Mouse (Mus musculus): ENCODE results near the gene Tmem9b. TPM values are rescaled to one million over a fixed set of nuclear protein-coding genes. Genes with fewer than 3 reads are reported as not detected.

Gene Tmem9b
- polyA plus RNA-seq, 1 experiment from 2014 or later, result 38.4 TPM

GRCm38 (mm10) chr7:109783281-109783680 is 30.6 kb upstream of the Tmem9b start:
- no peak for DNase-seq (ENCODE audit: low spot score)
- Histone ChIP-seq H3K27me3 (ENCODE audit: control insufficient read depth, insufficient read depth, low read length) (peaks cover 21% of the 10 kb centered on the region), H3K9me3 (replicated peaks; ENCODE audit: control insufficient read depth, low read length) (no peaks in the 10 kb centered on the region), H3K4me3 (ENCODE audit: low read depth, low read length) (no peak overlapping the region), H3K36me3 (replicated peaks; ENCODE audit: control insufficient read depth, insufficient read depth, low read depth, low read length) (no peaks in the 10 kb centered on the region), H3K27ac (replicated peaks; ENCODE audit: low read depth, low read length) (no peak overlapping the region), H3K4me2 (ENCODE audit: low read depth, low read length) (no peak overlapping the region), H3K9ac (replicated peaks; ENCODE audit: low read length) (no peak overlapping the region), H3K4me1 (ENCODE audit: control insufficient read depth, insufficient read depth, low read length) (peaks cover 2% of the 10 kb centered on the region)
- ATAC-seq (replicated peaks; ENCODE audit: insufficient number of reproducible peaks, low FRiP score, low TSS enrichment, low read depth), result no peak
- WGBS, result 47% methylated on average over 7 of the region's 7 CpGs

GRCm38 (mm10) chr7:109781470-109782203 is 29.0 kb upstream of the Tmem9b start, which contains the start of gene Nrip3:
Gene Nrip3 (minus strand): TSS chr7:109782025.
- DNase-seq (ENCODE audit: low spot score) (peak; percentile 84), ATAC-seq (replicated peaks; ENCODE audit: insufficient number of reproducible peaks, low FRiP score, low TSS enrichment, low read depth) (peak; percentile 87)
- peaks cover 21% of the 10 kb centered on the region for H3K27me3 ChIP-seq (ENCODE audit: control insufficient read depth, insufficient read depth, low read length)
- peak within 1 kb of the TSS; percentile 94 for H3K4me2 ChIP-seq (ENCODE audit: low read depth, low read length)
- WGBS, result 2% methylated on average over 50 of the region's 52 CpGs
- H3K4me1 ChIP-seq (ENCODE audit: control insufficient read depth, insufficient read depth, low read length), result peaks cover 2% of the 10 kb centered on the region
- H3K9me3 ChIP-seq (replicated peaks; ENCODE audit: control insufficient read depth, low read length), result no peaks in the 10 kb centered on the region
- no peak within 1 kb of the TSS for H3K27ac ChIP-seq (replicated peaks; ENCODE audit: low read depth, low read length)
- no peak within 1 kb of the TSS for H3K9ac ChIP-seq (replicated peaks; ENCODE audit: low read length)
- H3K4me3 ChIP-seq (ENCODE audit: low read depth, low read length), result peak within 1 kb of the TSS; percentile 43
- H3K36me3 ChIP-seq (replicated peaks; ENCODE audit: control insufficient read depth, insufficient read depth, low read depth, low read length), result no peaks in the 10 kb centered on the region

GRCm38 (mm10) chr7:109781087-109781469 is 28.4 kb upstream of the Tmem9b start:
- DNase-seq (ENCODE audit: low spot score) (no peak), ATAC-seq (replicated peaks; ENCODE audit: insufficient number of reproducible peaks, low FRiP score, low TSS enrichment, low read depth) (peak; percentile 61)
- Histone ChIP-seq H3K36me3 (replicated peaks; ENCODE audit: control insufficient read depth, insufficient read depth, low read depth, low read length) (no peaks in the 10 kb centered on the region), H3K27ac (replicated peaks; ENCODE audit: low read depth, low read length) (no peak overlapping the region), H3K9ac (replicated peaks; ENCODE audit: low read length) (no peak overlapping the region), H3K4me3 (ENCODE audit: low read depth, low read length) (peak overlapping the region; percentile 43), H3K4me1 (ENCODE audit: control insufficient read depth, insufficient read depth, low read length) (peaks cover 2% of the 10 kb centered on the region), H3K27me3 (ENCODE audit: control insufficient read depth, insufficient read depth, low read length) (peaks cover 21% of the 10 kb centered on the region), H3K4me2 (ENCODE audit: low read depth, low read length) (peak overlapping the region; percentile 94), H3K9me3 (replicated peaks; ENCODE audit: control insufficient read depth, low read length) (no peaks in the 10 kb centered on the region)
- 2% methylated on average over 24 of the region's 24 CpGs for WGBS

- no peak overlapping the region for H3K4me2 ChIP-seq (ENCODE audit: low read depth, low read length)
- no peaks in the 10 kb centered on the region for H3K9me3 ChIP-seq (replicated peaks; ENCODE audit: control insufficient read depth, low read length)
- H3K27me3 ChIP-seq (ENCODE audit: control insufficient read depth, insufficient read depth, low read length), result no peaks in the 10 kb centered on the region
- H3K4me1 ChIP-seq (ENCODE audit: control insufficient read depth, insufficient read depth, low read length), result no peaks in the 10 kb centered on the region
- no peaks in the 10 kb centered on the region for H3K36me3 ChIP-seq (replicated peaks; ENCODE audit: control insufficient read depth, insufficient read depth, low read depth, low read length)
- DNase-seq (ENCODE audit: low spot score), result no peak
- no peak overlapping the region for H3K27ac ChIP-seq (replicated peaks; ENCODE audit: low read depth, low read length)
- no peak overlapping the region for H3K4me3 ChIP-seq (ENCODE audit: low read depth, low read length)
- no peak overlapping the region for H3K9ac ChIP-seq (replicated peaks; ENCODE audit: low read length)
- ATAC-seq (replicated peaks; ENCODE audit: insufficient number of reproducible peaks, low FRiP score, low TSS enrichment, low read depth), result no peak
Observed at GRCm38 (mm10) chr7:109772251-109772650, 19.6 kb upstream of the Tmem9b start.

GRCm38 (mm10) chr7:109768699-109769383 is 16.2 kb upstream of the Tmem9b start:
- DNase-seq (ENCODE audit: low spot score), result no peak
- H3K27ac ChIP-seq (replicated peaks; ENCODE audit: low read depth, low read length), result no peak overlapping the region
- no peak overlapping the region for H3K9ac ChIP-seq (replicated peaks; ENCODE audit: low read length)
- H3K27me3 ChIP-seq (ENCODE audit: control insufficient read depth, insufficient read depth, low read length), result no peaks in the 10 kb centered on the region
- no peaks in the 10 kb centered on the region for H3K36me3 ChIP-seq (replicated peaks; ENCODE audit: control insufficient read depth, insufficient read depth, low read depth, low read length)
- no peaks in the 10 kb centered on the region for H3K9me3 ChIP-seq (replicated peaks; ENCODE audit: control insufficient read depth, low read length)
- 50% methylated on average over 2 of the region's 2 CpGs for WGBS
- no peak for ATAC-seq (replicated peaks; ENCODE audit: insufficient number of reproducible peaks, low FRiP score, low TSS enrichment, low read depth)
- H3K4me1 ChIP-seq (ENCODE audit: control insufficient read depth, insufficient read depth, low read length), result no peaks in the 10 kb centered on the region
- no peak overlapping the region for H3K4me2 ChIP-seq (ENCODE audit: low read depth, low read length)
- H3K4me3 ChIP-seq (ENCODE audit: low read depth, low read length), result no peak overlapping the region

- ATAC-seq (replicated peaks; ENCODE audit: insufficient number of reproducible peaks, low FRiP score, low TSS enrichment, low read depth) (no peak), DNase-seq (ENCODE audit: low spot score) (no peak)
- Histone ChIP-seq H3K27me3 (ENCODE audit: control insufficient read depth, insufficient read depth, low read length) (no peaks in the 10 kb centered on the region), H3K9me3 (replicated peaks; ENCODE audit: control insufficient read depth, low read length) (no peaks in the 10 kb centered on the region), H3K4me1 (ENCODE audit: control insufficient read depth, insufficient read depth, low read length) (no peaks in the 10 kb centered on the region), H3K27ac (replicated peaks; ENCODE audit: low read depth, low read length) (no peak overlapping the region), H3K4me2 (ENCODE audit: low read depth, low read length) (no peak overlapping the region), H3K4me3 (ENCODE audit: low read depth, low read length) (no peak overlapping the region), H3K36me3 (replicated peaks; ENCODE audit: control insufficient read depth, insufficient read depth, low read depth, low read length) (no peaks in the 10 kb centered on the region), H3K9ac (replicated peaks; ENCODE audit: low read length) (no peak overlapping the region)
- 77% methylated on average over 7 of the region's 7 CpGs for WGBS
Observed at GRCm38 (mm10) chr7:109767575-109768350, 15.1 kb upstream of the Tmem9b start.

- DNase-seq (ENCODE audit: low spot score) (no peak), ATAC-seq (replicated peaks; ENCODE audit: insufficient number of reproducible peaks, low FRiP score, low TSS enrichment, low read depth) (no peak)
- Histone ChIP-seq H3K36me3 (replicated peaks; ENCODE audit: control insufficient read depth, insufficient read depth, low read depth, low read length) (no peaks in the 10 kb centered on the region), H3K27me3 (ENCODE audit: control insufficient read depth, insufficient read depth, low read length) (no peaks in the 10 kb centered on the region), H3K9ac (replicated peaks; ENCODE audit: low read length) (no peak overlapping the region), H3K27ac (replicated peaks; ENCODE audit: low read depth, low read length) (no peak overlapping the region), H3K4me2 (ENCODE audit: low read depth, low read length) (no peak overlapping the region), H3K4me1 (ENCODE audit: control insufficient read depth, insufficient read depth, low read length) (no peaks in the 10 kb centered on the region), H3K4me3 (ENCODE audit: low read depth, low read length) (no peak overlapping the region), H3K9me3 (replicated peaks; ENCODE audit: control insufficient read depth, low read length) (no peaks in the 10 kb centered on the region)
- WGBS, result 81% methylated on average over 2 of the region's 2 CpGs
Observed at GRCm38 (mm10) chr7:109764009-109764408, 11.3 kb upstream of the Tmem9b start.

GRCm38 (mm10) chr7:109756291-109756690 is 3.6 kb upstream of the Tmem9b start:
- Histone ChIP-seq H3K4me1 (ENCODE audit: control insufficient read depth, insufficient read depth, low read length) (no peaks in the 10 kb centered on the region), H3K36me3 (replicated peaks; ENCODE audit: control insufficient read depth, insufficient read depth, low read depth, low read length) (no peaks in the 10 kb centered on the region), H3K4me2 (ENCODE audit: low read depth, low read length) (no peak overlapping the region), H3K27me3 (ENCODE audit: control insufficient read depth, insufficient read depth, low read length) (no peaks in the 10 kb centered on the region), H3K9ac (replicated peaks; ENCODE audit: low read length) (no peak overlapping the region), H3K27ac (replicated peaks; ENCODE audit: low read depth, low read length) (no peak overlapping the region), H3K4me3 (ENCODE audit: low read depth, low read length) (no peak overlapping the region), H3K9me3 (replicated peaks; ENCODE audit: control insufficient read depth, low read length) (no peaks in the 10 kb centered on the region)
- ATAC-seq (replicated peaks; ENCODE audit: insufficient number of reproducible peaks, low FRiP score, low TSS enrichment, low read depth) (no peak), DNase-seq (ENCODE audit: low spot score) (no peak)
- 91% methylated on average over 3 of the region's 3 CpGs for WGBS

Measured in embryonic facial prominence, embryonic 11.5 days (tissue).